Mouse (Mus musculus) cortical plate, adult 2 months (tissue): ENCODE measurements around the gene Gm9495. TPM values are rescaled to one million over a fixed set of nuclear protein-coding genes. Genes with fewer than 3 reads are reported as not detected.
"Not testable (repeated sequence)": the region's sequence is repeated elsewhere in the genome, so short reads cannot be mapped to it uniquely, and the experiment has no call there.

Source experiments
- H3K27ac ChIP-seq: fragments of 200-500 bp; 2 replicates; pipeline ENCODE4 v1.5.1; 2012; ENCODE audit warnings: low read length, control low read depth, inconsistent platforms; ENCODE audit not compliant: insufficient read depth
- H3K4me1 ChIP-seq: fragments of 200-500 bp; 2 replicates; pipeline ENCODE4 v1.6.1; 2011; ENCODE audit warnings: low read length; ENCODE audit not compliant: control insufficient read depth, insufficient read depth
- H3K4me3 ChIP-seq: fragments of 200-500 bp; 2 replicates; pipeline ENCODE4 v1.5.1; 2011; ENCODE audit warnings: mild to moderate bottlenecking, low read length, control low read depth; ENCODE audit not compliant: insufficient read depth
- CTCF ChIP-seq: fragments of 200-500 bp; IDR thresholded peaks from 2 replicates; pipeline ENCODE4 v1.5.1; 2011; ENCODE audit warnings: mild to moderate bottlenecking, control low read depth, low read length; ENCODE audit not compliant: insufficient read depth; ENCODE audit errors: extremely low read depth
- POLR2A ChIP-seq: fragments of 200-500 bp; IDR thresholded peaks from 2 replicates; pipeline ENCODE4 v1.6.1; 2011; ENCODE audit warnings: mild to moderate bottlenecking, low read length, control low read depth; ENCODE audit not compliant: insufficient read depth; ENCODE audit errors: extremely low read depth
- polyA plus RNA-seq: library from polyadenylated mRNA; depleted of rRNA; stranded (reverse); fragments of >200 nt; gene quantifications from 2 replicates; pipeline ENCODE4 v1.2.3, GENCODE M21; 2012; rRNA removed

The Gm9495 gene
- 0.08 and 0.10 TPM in 2 replicates for polyA plus RNA-seq

GRCm38 (mm10) chr8:69453465-69453864 is at the start of gene Gm9495:
Gene Gm9495, minus strand, starts transcription at chr8:69453565.
- H3K4me1 ChIP-seq, H3K4me3 ChIP-seq, H3K27ac ChIP-seq: not testable (repeated sequence)

GRCm38 (mm10) chr8:69474946-69475345 is 21.6 kb upstream of the Gm9495 start:
- H3K4me3 ChIP-seq, H3K4me1 ChIP-seq, H3K27ac ChIP-seq: not testable (repeated sequence)

DNA sequence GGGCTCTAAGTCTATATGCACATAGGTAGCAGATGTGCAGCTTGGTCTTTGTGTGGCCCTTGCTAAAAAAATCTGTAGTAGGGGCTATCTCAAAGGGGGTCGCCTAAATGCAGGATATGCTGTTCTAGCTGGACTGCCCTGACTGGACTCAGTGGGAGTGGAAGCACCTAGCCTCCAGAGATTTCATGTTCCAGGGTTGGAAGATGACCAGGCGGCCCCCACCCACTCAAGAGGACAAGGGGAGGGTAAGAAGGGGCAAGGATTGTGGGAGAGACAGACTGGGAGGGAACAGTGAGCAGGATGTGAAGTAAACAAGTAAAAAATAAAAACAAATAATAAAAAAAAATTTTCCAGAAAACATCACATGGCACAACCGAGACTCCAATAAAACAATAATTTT is 33.3 kb downstream of the Gm9495 start:
- H3K4me3 ChIP-seq, H3K4me1 ChIP-seq, H3K27ac ChIP-seq: not testable (repeated sequence)

DNA sequence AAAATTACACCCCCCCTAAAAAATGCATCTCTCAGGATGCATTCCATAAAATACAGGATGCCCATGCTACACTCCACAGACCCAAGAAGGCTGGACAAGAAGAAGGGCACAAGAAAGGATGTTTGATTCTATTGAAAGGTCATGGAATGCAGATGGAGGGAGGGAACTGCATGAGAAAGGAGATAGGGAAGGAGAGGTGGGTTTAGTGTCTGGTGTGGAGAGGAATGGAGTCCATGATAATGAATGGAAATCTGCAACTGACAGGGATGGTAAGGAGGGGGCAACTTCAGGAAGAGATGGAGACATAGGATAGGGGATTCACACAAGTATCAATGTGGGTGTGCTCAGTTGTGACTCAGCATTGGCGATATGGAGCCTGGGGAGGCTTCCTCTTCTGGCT is 39.0 kb downstream of the Gm9495 start:
- no peak overlapping the region for H3K27ac ChIP-seq
- H3K4me1 ChIP-seq, result no peaks in the 10 kb centered on the region
- no peak overlapping the region for H3K4me3 ChIP-seq
- TF ChIP-seq POLR2A (no peak), CTCF (no peak)

DNA sequence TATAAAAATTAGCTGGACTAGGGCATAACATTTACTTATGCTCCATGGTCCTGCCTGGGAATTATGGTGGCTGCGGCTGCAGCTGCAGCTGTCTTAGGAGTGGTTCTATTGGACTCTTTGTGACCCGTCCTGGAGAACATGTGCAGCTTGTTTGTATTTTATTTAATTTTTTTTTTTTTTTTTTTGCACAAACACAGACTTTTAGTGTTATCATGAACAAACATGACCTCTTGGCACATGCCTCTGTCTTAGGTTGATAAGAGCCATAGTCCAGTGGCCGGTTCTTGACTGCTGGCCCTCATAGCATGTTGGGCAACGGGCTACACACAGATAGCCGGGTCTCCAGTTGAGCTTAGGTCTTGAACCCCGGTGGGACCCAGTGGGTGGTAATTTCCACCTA is 48.6 kb downstream of the Gm9495 start:
- Histone ChIP-seq H3K4me3 (no peak overlapping the region), H3K27ac (no peak overlapping the region), H3K4me1 (no peaks in the 10 kb centered on the region)
- TF ChIP-seq POLR2A, result no peak
- no peak for TF ChIP-seq CTCF

- Histone ChIP-seq H3K4me3 (peak overlapping the region; percentile 37; the same call in 1 of the 2 replicates), H3K4me1 (peaks cover 3% of the 10 kb centered on the region; the same call in 1 of the 2 replicates), H3K27ac (no peak overlapping the region; the same call in 1 of the 2 replicates)
- TF ChIP-seq POLR2A, result no peak
- TF ChIP-seq CTCF, result no peak
Measured at GRCm38 (mm10) chr8:69399956-69400443, 53.4 kb downstream of the Gm9495 start.

GRCm38 (mm10) chr8:69399181-69399955 is 54.0 kb downstream of the Gm9495 start:
- Histone ChIP-seq H3K4me3 (peak overlapping the region; percentile 37), H3K27ac (peak overlapping the region; percentile 93), H3K4me1 (peaks cover 3% of the 10 kb centered on the region; the same call in 1 of the 2 replicates)
- TF ChIP-seq POLR2A (no peak), CTCF (no peak)

DNA sequence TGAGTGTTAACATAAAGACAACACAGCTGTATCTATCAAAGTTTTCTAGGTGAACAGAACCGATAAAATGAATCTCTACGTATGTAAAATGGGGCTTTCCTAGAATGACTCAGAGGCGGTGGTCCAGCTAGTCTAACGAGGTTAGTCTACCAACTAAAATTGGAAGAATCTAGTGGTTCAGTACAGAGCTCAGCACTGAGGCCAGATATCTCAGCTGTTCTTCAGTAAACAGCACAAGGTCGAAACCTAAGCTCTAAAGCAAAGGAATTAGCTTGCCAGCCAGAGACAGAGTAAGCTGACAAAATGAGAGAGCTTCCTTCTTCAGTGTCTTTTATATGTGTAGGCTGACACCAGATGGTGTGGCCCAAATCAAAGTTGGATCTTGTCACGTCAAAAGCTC is 57.2 kb downstream of the Gm9495 start:
- Histone ChIP-seq H3K4me3 (no peak overlapping the region; the same call in 1 of the 2 replicates), H3K4me1 (peaks cover 5% of the 10 kb centered on the region; the same call in 1 of the 2 replicates), H3K27ac (no peak overlapping the region)
- TF ChIP-seq POLR2A (no peak), CTCF (no peak)

DNA sequence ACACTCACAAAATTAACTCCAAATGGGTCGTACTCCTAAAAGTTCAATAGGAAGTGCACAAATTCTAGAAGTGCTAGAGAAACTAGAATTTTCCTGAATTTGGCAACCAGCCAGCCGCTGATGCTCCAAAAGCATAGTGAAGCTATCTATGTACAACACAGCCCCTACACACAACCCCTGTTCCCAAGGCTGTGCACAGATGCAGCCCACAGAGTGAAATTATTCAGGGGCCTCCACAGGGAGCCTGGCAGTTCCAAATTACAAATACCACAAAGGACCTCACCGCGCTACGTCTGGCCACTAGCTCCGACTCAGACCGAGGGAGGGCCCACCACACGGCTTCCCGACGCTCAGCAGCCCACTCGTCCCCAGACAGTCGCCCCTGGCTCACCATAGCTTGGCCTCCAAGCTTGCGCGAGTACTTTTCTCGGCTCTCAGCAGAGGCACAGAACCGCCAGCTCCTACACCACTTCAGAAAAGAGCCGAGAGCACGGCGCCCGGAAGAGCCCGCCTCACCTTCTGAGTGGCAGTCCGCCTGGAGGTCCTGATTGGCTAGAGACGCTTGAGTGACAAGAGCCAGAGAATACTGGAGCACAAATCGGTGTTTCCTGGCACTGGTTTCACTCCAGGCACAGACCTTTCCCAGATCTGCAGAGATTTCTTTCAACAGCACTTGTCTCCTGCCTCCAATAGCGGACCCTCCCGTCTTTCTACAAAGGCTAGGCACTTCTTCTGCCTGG is 58.1 kb downstream of the Gm9495 start:
- Histone ChIP-seq H3K4me1 (peaks cover 5% of the 10 kb centered on the region; the same call in 1 of the 2 replicates), H3K27ac (peak overlapping the region; percentile 75), H3K4me3 (peak overlapping the region; percentile 70)
- no peak for TF ChIP-seq CTCF
- peak; percentile 74 for TF ChIP-seq POLR2A

DNA sequence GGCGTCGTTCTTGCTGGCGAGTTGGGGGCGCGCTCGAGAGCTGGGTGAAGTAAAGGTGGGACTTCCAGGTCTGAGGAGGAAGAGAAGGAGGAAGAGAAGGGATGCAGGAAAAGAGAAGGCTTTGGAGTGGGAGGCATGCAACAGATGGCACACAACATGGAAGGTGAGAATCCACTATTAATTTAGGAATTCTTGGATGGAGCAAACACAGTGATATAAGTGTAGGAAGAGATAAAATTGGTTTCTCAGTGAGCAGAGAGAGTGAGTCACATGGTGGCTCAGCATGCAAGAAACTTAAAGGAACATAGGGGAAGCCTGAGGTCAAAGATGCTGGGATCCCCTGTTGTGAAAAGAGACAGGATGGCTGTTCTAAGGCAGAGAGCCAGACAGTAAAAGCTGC is 69.0 kb downstream of the Gm9495 start:
- TF ChIP-seq POLR2A (no peak), CTCF (no peak)
- H3K4me1 ChIP-seq, result no peaks in the 10 kb centered on the region
- no peak overlapping the region for H3K27ac ChIP-seq
- no peak overlapping the region for H3K4me3 ChIP-seq

Other genes starting within 250 kb of the Gm9495 start
- 11.0 and 11.1 TPM in 2 replicates for gene Zfp930, start 244.5 kb downstream of the Gm9495 start, polyA plus RNA-seq
- 8.5 and 9.7 TPM in 2 replicates for gene D130040H23Rik, start 182.5 kb downstream of the Gm9495 start, polyA plus RNA-seq
- gene Gm7697, start 69.4 kb upstream of the Gm9495 start, polyA plus RNA-seq, result 0.10 TPM in 1 of 2 replicates, not detected in the other
- gene Zfp868, start 172.0 kb upstream of the Gm9495 start, polyA plus RNA-seq, result 13.1 and 13.9 TPM in 2 replicates
- 2.7 and 2.9 TPM in 2 replicates for gene Zfp964, start 200.9 kb upstream of the Gm9495 start, polyA plus RNA-seq